Mouse (Mus musculus): ENCODE results near the gene A230072I06Rik. TPM values are rescaled to one million over a fixed set of nuclear protein-coding genes. Genes with fewer than 3 reads are reported as not detected.

The A230072I06Rik gene
- polyA plus RNA-seq, 1 experiment: not detected

Other genes with a start within 250 kb of the A230072I06Rik start
- 0.25 TPM in 1 of 2 replicates, not detected in the other for gene Sox1, start 116.5 kb downstream of the A230072I06Rik start, polyA plus RNA-seq (2012; ENCODE audit: insufficient read depth, insufficient read length, missing spikeins)

Data from brown adipose tissue, adult 24 weeks (tissue).